28 mouse cellular contexts compared by ENCODE assay signal in the genomic region with DNA sequence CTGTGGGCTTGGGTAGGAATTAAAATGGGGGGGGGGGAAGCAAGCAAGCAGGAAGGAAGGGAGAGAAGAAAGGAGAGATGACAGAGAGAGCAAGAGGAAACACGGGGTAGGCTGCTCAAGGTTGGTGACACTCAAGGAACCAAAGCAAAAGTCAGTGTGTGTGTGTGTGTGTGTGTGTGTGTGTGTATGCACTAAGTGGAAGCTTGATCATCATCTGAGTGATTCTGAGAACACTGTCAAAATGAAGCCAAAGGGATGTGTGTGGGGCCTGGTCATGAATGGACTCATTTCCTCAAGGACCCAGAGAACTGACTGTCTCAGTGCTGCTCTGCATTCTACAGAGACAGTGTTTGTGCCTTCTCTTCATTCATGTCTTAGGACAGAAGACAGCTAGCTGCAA.
A peak's percentile ranks its signal among the peaks of the same experiment; 100 is the strongest.
DNase-seq lines count a peak whose midpoint lies in the region; ATAC-seq and TF ChIP-seq lines count a peak whose summit lies in the region.
"Had no signal": no experiment of that assay in that cellular context is flagged by ENCODE, and none has a peak within 500 bp of the region (broad histone marks: within the 10 kb centered on the region; RNA-seq: fewer than 3 reads in every experiment).

No protein-coding gene starts in this region.

- no peaks in the 10 kb centered on the region for H3K27me3 ChIP-seq in liver, postnatal 0 days (ENCODE audit: insufficient read depth, low read length)
- H3K27me3 ChIP-seq: forebrain, embryonic 13.5 days; hindbrain, embryonic 13.5 days; megakaryocyte, embryonic 14.5 days; neural tube, embryonic 15.5 days; stomach, embryonic 15.5 days had no signal

- no peak for ATAC-seq in CD4-positive, CD25-positive, alpha-beta regulatory T cell, adult 4 months
- ATAC-seq in liver, postnatal 0 days: no peak
- ATAC-seq: activated CD4-positive, CD25-positive, alpha-beta regulatory T cell, adult 4 months; forebrain, embryonic 13.5 days; intestine, embryonic 16.5 days had no signal

- H3K9me3 ChIP-seq in liver, postnatal 0 days (ENCODE audit: low read length): no peaks in the 10 kb centered on the region
- H3K9me3 ChIP-seq: forebrain, embryonic 13.5 days; hindbrain, embryonic 13.5 days; megakaryocyte, embryonic 14.5 days; neural tube, embryonic 15.5 days; stomach, embryonic 15.5 days had no signal

- peak; percentile 43 for DNase-seq in CD4-positive, CD25-positive, alpha-beta regulatory T cell, adult 2 months (ENCODE audit: low read depth, low spot score)
- peak; percentile 4 for DNase-seq in testis, postnatal 10 days (ENCODE audit: low spot score)
- DNase-seq in testis, postnatal 14 days (ENCODE audit: low spot score): no peak
- DNase-seq in liver, postnatal 0 days: no peak
- no peak for DNase-seq in heart, postnatal 36 days
- no peak for DNase-seq in cerebellum, adult 9-10 months
- DNase-seq: adrenal gland, adult 2 months; adrenal gland, postnatal 36 days; cerebellum, adult 2 months; cerebellum, postnatal 36 days; gastrocnemius, postnatal 10 days; heart, postnatal 4 days; kidney, adult 9 months; kidney, postnatal 10 days; layer of hippocampus, postnatal 36 days; lung, postnatal 36 days; midbrain, embryonic 14.5 days; right cerebral cortex, postnatal 25 days; thymus, adult 18-20 months had no signal

- no peak overlapping the region for H3K9ac ChIP-seq in liver, postnatal 0 days (replicated peaks)
- H3K9ac ChIP-seq: forebrain, embryonic 13.5 days; hindbrain, embryonic 13.5 days; neural tube, embryonic 15.5 days; stomach, embryonic 15.5 days had no signal

- TF ChIP-seq EP300 in liver, postnatal 0 days (IDR thresholded peaks at IDR 0.05; ENCODE audit: low read depth): no peak

- intact Hi-C loops in heart, postnatal 36 days (cut with DNase I): loop anchor here (5.0 kb wide), 1 partner anchor 75 kb away; no protein-coding TSS in a partner anchor

- peak overlapping the region; percentile 38; the same call in 1 of the 2 replicates for H3K27ac ChIP-seq in bone marrow, adult 2 months (ENCODE audit: control insufficient read depth, insufficient read depth, low read depth, low read length, poor library complexity)
- H3K27ac ChIP-seq in liver, postnatal 0 days (ENCODE audit: low read depth): peak overlapping the region; percentile 64; the same call in 1 of the 2 replicates
- H3K27ac ChIP-seq: forebrain, embryonic 13.5 days; hindbrain, embryonic 13.5 days; neural tube, embryonic 15.5 days; stomach, embryonic 15.5 days had no signal

- H3K4me2 ChIP-seq in liver, postnatal 0 days (ENCODE audit: low read depth, low read length): no peak overlapping the region
- H3K4me2 ChIP-seq: forebrain, embryonic 13.5 days; hindbrain, embryonic 13.5 days; neural tube, embryonic 15.5 days; stomach, embryonic 15.5 days had no signal

- TF ChIP-seq CTCF in bone marrow, adult 2 months (IDR thresholded peaks at IDR 0.05; ENCODE audit: control insufficient read depth, insufficient read depth, low read length): no peak
- no peak for TF ChIP-seq CTCF in liver, postnatal 0 days (IDR thresholded peaks at IDR 0.05; ENCODE audit: low read depth)

- H3K4me1 ChIP-seq in bone marrow, adult 2 months (ENCODE audit: control insufficient read depth, insufficient read depth, low read length): peaks cover 5% of the 10 kb centered on the region
- H3K4me1 ChIP-seq in liver, postnatal 0 days (ENCODE audit: insufficient read depth): peaks cover 45% of the 10 kb centered on the region

- TF ChIP-seq POLR2A in bone marrow, adult 2 months (IDR thresholded peaks at IDR 0.05; ENCODE audit: borderline replicate concordance, control insufficient read depth, low read depth, low read length): no peak

- H3K4me3 ChIP-seq in bone marrow, adult 2 months (replicated peaks; ENCODE audit: control insufficient read depth, low read depth, low read length): no peak overlapping the region
- H3K4me3 ChIP-seq in liver, postnatal 0 days (ENCODE audit: low read depth, low read length): no peak overlapping the region
- H3K4me3 ChIP-seq: forebrain, embryonic 13.5 days; hindbrain, embryonic 13.5 days; megakaryocyte, embryonic 14.5 days; neural tube, embryonic 15.5 days; stomach, embryonic 15.5 days had no signal

- H3K36me3 ChIP-seq in liver, postnatal 0 days (replicated peaks; ENCODE audit: insufficient read depth, low read length): no peaks in the 10 kb centered on the region
- H3K36me3 ChIP-seq: hindbrain, embryonic 13.5 days; neural tube, embryonic 15.5 days; stomach, embryonic 15.5 days had no signal

- 47% methylated on average over 1 of the region's 1 CpGs for WGBS in bone marrow, adult 2 months
- WGBS in liver, postnatal 0 days (ENCODE audit: insufficient replicate concordance): 63% methylated on average over 1 of the region's 1 CpGs

Comparison
In these comparisons a context has a peak if more than half of its experiments do, and no peak if none do; other contexts are left out.
1. DNase-seq: peak in CD4-positive, CD25-positive, alpha-beta regulatory T cell, adult 2 months (single experiment) and testis, postnatal 10 days (single experiment); none in testis, postnatal 14 days (single experiment), liver, postnatal 0 days (single experiment), heart, postnatal 36 days (0 of 2) and cerebellum, adult 9-10 months (single experiment).